Mouse (Mus musculus) myocyte (in vitro differentiated cells): ENCODE results near the gene Zbed4.

Experiments used
- CEBPB ChIP-seq: IDR thresholded peaks from 2 replicates; pipeline ENCODE4 v1.6.1; 2011; ENCODE audit warnings: mild to moderate bottlenecking, moderate library complexity; ENCODE audit not compliant: poor library complexity, insufficient read depth, severe bottlenecking
- E2F4 ChIP-seq: IDR thresholded peaks from one replicate; pipeline ENCODE4 v1.6.1; 2011; ENCODE audit warnings: mild to moderate bottlenecking, control low read depth, moderate library complexity; ENCODE audit not compliant: insufficient read depth
- MAX ChIP-seq: IDR thresholded peaks from one replicate; pipeline ENCODE4 v1.6.1; 2011; ENCODE audit warnings: low read depth, mild to moderate bottlenecking, control low read depth
- MYOD1 ChIP-seq, 3 experiments: IDR thresholded peaks; one replicate each; pipeline ENCODE4 v1.6.1; 2011; ENCODE audit warnings: control low read depth in 2 of 3, low read depth in 2 of 3, mild to moderate bottlenecking in 2 of 3, moderate library complexity in 1 of 3; ENCODE audit not compliant: insufficient read length in 2 of 3, control insufficient read depth in 1 of 3
- MYOG ChIP-seq, 3 experiments: IDR thresholded peaks; one replicate each; pipeline ENCODE4 v1.6.1; 2011; ENCODE audit warnings: control low read depth in 2 of 3, low read depth in 2 of 3, mild to moderate bottlenecking in 2 of 3; ENCODE audit not compliant: insufficient read length in 2 of 3, control insufficient read depth in 1 of 3, insufficient read depth in 1 of 3
- POLR2A ChIP-seq: IDR thresholded peaks from one replicate; pipeline ENCODE4 v1.6.1; 2011; ENCODE audit warnings: low read depth, mild to moderate bottlenecking, control low read depth, moderate library complexity; ENCODE audit not compliant: insufficient read length
- POLR2AphosphoS2 ChIP-seq: IDR thresholded peaks from one replicate; pipeline ENCODE4 v1.6.1; 2011; ENCODE audit warnings: low read depth, control low read depth; ENCODE audit not compliant: insufficient read length
- REST ChIP-seq: IDR thresholded peaks from one replicate; pipeline ENCODE4 v1.6.1; 2011; ENCODE audit warnings: mild to moderate bottlenecking, control low read depth, moderate library complexity; ENCODE audit not compliant: insufficient read depth, insufficient read length
- SRF ChIP-seq: IDR thresholded peaks from one replicate; pipeline ENCODE4 v1.6.1; 2011; ENCODE audit warnings: low read depth; ENCODE audit not compliant: control insufficient read depth, insufficient read length
- TCF12 ChIP-seq: IDR thresholded peaks from one replicate; pipeline ENCODE4 v1.6.1; 2011; ENCODE audit warnings: mild to moderate bottlenecking, control low read depth; ENCODE audit not compliant: poor library complexity, insufficient read depth, severe bottlenecking
- TCF3 ChIP-seq: IDR thresholded peaks from one replicate; pipeline ENCODE4 v1.6.1; 2011; ENCODE audit warnings: low read depth, control low read depth; ENCODE audit not compliant: insufficient read length
- USF1 ChIP-seq: IDR thresholded peaks from one replicate; pipeline ENCODE4 v1.6.1; 2011; ENCODE audit warnings: low read depth, mild to moderate bottlenecking, control low read depth, moderate library complexity

DNA sequence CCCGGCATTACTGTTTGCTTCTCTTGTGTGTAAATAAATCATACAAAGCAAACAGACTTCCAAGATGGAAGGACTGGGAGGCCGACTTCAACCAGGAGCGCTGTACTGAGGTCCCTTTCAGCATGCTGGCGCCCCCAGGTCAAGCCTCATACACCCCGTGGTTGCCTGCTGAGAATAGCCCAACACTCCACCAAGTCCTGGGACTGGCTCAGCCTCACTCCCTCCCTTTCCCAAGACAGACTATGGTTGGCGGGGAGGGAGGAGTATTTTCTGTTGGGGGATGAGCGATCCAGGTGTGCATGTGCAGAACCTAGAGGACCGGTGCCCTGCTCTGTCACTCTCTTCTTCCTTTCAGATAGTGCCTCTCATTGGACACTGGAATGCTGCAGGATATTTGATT, 56.7 kb downstream of the Zbed4 start:
- no peak for TF ChIP-seq USF1
- no peak for TF ChIP-seq POLR2A
- TF ChIP-seq TCF12 = no peak
- TF ChIP-seq MAX = no peak
- TF ChIP-seq CEBPB = no peak
- TF ChIP-seq E2F4 = no peak
- TF ChIP-seq MYOG (IDR thresholded peaks at IDR 0.05; ENCODE audit: control insufficient read depth in 1 of 3, insufficient read depth in 1 of 3, insufficient read length in 2 of 3, low read depth in 2 of 3) = no peak
- TF ChIP-seq POLR2AphosphoS2 = no peak
- TF ChIP-seq SRF = no peak
- no peak for TF ChIP-seq MYOD1 (IDR thresholded peaks at IDR 0.05; ENCODE audit: control insufficient read depth in 1 of 3, insufficient read length in 2 of 3, low read depth in 2 of 3)
- TF ChIP-seq TCF3 = no peak
- no peak for TF ChIP-seq REST
